Mouse (Mus musculus): ENCODE measurements around the gene Tfpi. TPM values are rescaled to one million over a fixed set of nuclear protein-coding genes. Genes with fewer than 3 reads are reported as not detected.
"Not testable (repeated sequence)": the region's sequence is repeated elsewhere in the genome, so short reads cannot be mapped to it uniquely, and the experiment has no call there.

Tfpi gene
- polyA plus RNA-seq, 1 experiment from 2014 or later, result 24.5 TPM

- no peak for ATAC-seq (ENCODE audit: insufficient read depth, low FRiP score, low TSS enrichment)
- Histone ChIP-seq H3K9ac (ENCODE audit: low read length) (no peak overlapping the region), H3K9me3 (ENCODE audit: control insufficient read depth, low read length) (no peaks in the 10 kb centered on the region; the same call in 1 of the 2 replicates), H3K4me1 (ENCODE audit: control insufficient read depth, insufficient read depth, low read length) (no peaks in the 10 kb centered on the region), H3K4me2 (ENCODE audit: low read depth) (no peak overlapping the region), H3K36me3 (ENCODE audit: control insufficient read depth, insufficient read depth, low read length) (0 out of 2 replicates have a peak, but pooled peaks cover 2% of the 10 kb centered on the region), H3K27me3 (ENCODE audit: control insufficient read depth, insufficient read depth, low read length) (no peaks in the 10 kb centered on the region), H3K27ac (ENCODE audit: low read depth, low read length) (no peak overlapping the region), H3K4me3 (ENCODE audit: low read depth, low read length) (no peak overlapping the region)
- 75% methylated on average over 2 of the region's 2 CpGs for WGBS
- DNase-seq (ENCODE audit: low spot score), result no peak
Measured at GRCm38 (mm10) chr2:84511508-84511907, 34.9 kb upstream of the Tfpi start.

DNA sequence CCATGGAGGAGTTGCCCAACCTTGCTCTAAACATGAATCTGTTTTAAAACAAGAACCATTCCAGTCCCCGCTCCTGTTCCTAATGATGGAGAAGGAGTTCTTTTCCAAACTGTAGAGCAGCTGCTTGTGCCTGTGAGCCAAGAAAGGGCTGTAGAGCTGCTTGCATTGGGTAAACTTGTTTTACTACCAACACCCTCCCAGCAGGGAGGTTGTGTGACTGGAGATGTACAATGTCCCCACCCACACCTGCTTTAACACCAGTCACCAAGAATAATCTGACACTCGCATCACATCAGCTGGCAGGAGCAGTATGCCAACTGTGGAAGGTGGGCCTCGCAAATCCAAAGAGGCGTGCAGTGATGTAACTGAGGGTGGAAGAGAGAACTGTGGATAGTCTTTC, 34.5 kb upstream of the Tfpi start:
- no peaks in the 10 kb centered on the region for H3K9me3 ChIP-seq (ENCODE audit: control insufficient read depth, low read length)
- no peak overlapping the region for H3K4me2 ChIP-seq (ENCODE audit: low read depth)
- no peak overlapping the region for H3K27ac ChIP-seq (ENCODE audit: low read depth, low read length)
- H3K36me3 ChIP-seq (ENCODE audit: control insufficient read depth, insufficient read depth, low read length), result 0 out of 2 replicates have a peak, but pooled peaks cover 2% of the 10 kb centered on the region
- H3K4me1 ChIP-seq (ENCODE audit: control insufficient read depth, insufficient read depth, low read length), result no peaks in the 10 kb centered on the region
- H3K27me3 ChIP-seq (ENCODE audit: control insufficient read depth, insufficient read depth, low read length), result no peaks in the 10 kb centered on the region
- ATAC-seq (ENCODE audit: insufficient read depth, low FRiP score, low TSS enrichment), result no peak
- 90% methylated on average over 4 of the region's 4 CpGs for WGBS
- H3K9ac ChIP-seq (ENCODE audit: low read length), result no peak overlapping the region
- no peak for DNase-seq (ENCODE audit: low spot score)
- no peak overlapping the region for H3K4me3 ChIP-seq (ENCODE audit: low read depth, low read length)

DNA sequence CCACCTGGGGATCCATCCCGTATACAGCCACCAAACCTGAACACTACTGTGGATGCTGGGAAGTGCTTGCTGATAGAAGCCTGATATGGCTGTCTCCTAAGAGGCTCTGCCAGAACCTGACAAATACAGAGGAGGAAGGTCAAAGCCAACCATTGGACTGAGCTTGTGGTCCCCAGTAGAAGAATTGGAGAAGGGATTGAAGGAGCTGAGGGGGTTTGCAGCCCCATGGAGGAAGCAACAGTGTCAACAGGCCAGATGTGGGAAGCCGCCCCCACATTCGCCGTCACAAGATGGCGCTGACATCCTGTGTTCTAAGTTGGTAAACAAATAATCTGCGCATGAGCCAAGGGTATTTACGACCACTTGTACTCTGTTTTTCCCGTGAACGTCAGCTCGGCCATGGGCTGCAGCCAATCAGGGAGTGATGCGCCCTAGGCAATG, 28.4 kb upstream of the Tfpi start:
- not testable (repeated sequence) for H3K4me2 ChIP-seq (ENCODE audit: low read depth); H3K27ac ChIP-seq (ENCODE audit: low read depth, low read length); H3K4me3 ChIP-seq (ENCODE audit: low read depth, low read length); H3K27me3 ChIP-seq (ENCODE audit: control insufficient read depth, insufficient read depth, low read length); H3K4me1 ChIP-seq (ENCODE audit: control insufficient read depth, insufficient read depth, low read length); H3K36me3 ChIP-seq (ENCODE audit: control insufficient read depth, insufficient read depth, low read length); H3K9ac ChIP-seq (ENCODE audit: low read length); H3K9me3 ChIP-seq (ENCODE audit: control insufficient read depth, low read length)
- 41% methylated on average over 5 of the region's 11 CpGs for WGBS
- peak; percentile 41; the same call in 1 of the 2 replicates for ATAC-seq (ENCODE audit: insufficient read depth, low FRiP score, low TSS enrichment)
- DNase-seq (ENCODE audit: low spot score), result peak; percentile 24

GRCm38 (mm10) chr2:84504285-84504684, 27.7 kb upstream of the Tfpi start:
- no peaks in the 10 kb centered on the region for H3K36me3 ChIP-seq (ENCODE audit: control insufficient read depth, insufficient read depth, low read length)
- DNase-seq (ENCODE audit: low spot score), result no peak
- H3K9ac ChIP-seq (ENCODE audit: low read length), result no peak overlapping the region
- no peak overlapping the region for H3K4me3 ChIP-seq (ENCODE audit: low read depth, low read length)
- no peaks in the 10 kb centered on the region for H3K27me3 ChIP-seq (ENCODE audit: control insufficient read depth, insufficient read depth, low read length)
- ATAC-seq (ENCODE audit: insufficient read depth, low FRiP score, low TSS enrichment), result no peak
- H3K9me3 ChIP-seq (ENCODE audit: control insufficient read depth, low read length), result no peaks in the 10 kb centered on the region
- H3K4me2 ChIP-seq (ENCODE audit: low read depth), result no peak overlapping the region
- H3K27ac ChIP-seq (ENCODE audit: low read depth, low read length), result no peak overlapping the region
- no peaks in the 10 kb centered on the region for H3K4me1 ChIP-seq (ENCODE audit: control insufficient read depth, insufficient read depth, low read length)
- WGBS, result 78% methylated on average over 4 of the region's 4 CpGs

DNA sequence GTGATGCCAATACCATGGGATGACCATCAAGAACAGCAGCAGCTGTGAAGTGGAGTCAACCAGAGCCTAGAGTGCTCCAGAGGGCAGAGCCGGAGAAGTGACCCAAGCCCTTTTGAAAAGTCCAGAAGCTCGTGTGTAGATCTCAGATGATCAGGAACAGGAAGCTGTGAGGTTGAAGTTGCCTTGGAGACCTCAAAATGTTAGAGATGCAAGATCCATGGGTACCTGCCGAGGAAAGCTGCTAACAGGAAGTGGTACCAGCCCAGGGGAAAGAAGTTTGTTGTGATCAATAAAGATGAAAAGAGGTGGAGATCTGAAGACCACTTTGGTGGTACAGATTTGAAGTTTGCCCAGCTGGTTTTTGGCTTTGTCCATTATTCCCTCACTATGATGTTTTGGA, 22.3 kb upstream of the Tfpi start:
- Histone ChIP-seq H3K4me3 (ENCODE audit: low read depth, low read length) (no peak overlapping the region), H3K9me3 (ENCODE audit: control insufficient read depth, low read length) (no peaks in the 10 kb centered on the region), H3K4me1 (ENCODE audit: control insufficient read depth, insufficient read depth, low read length) (no peaks in the 10 kb centered on the region), H3K9ac (ENCODE audit: low read length) (no peak overlapping the region), H3K27ac (ENCODE audit: low read depth, low read length) (no peak overlapping the region), H3K4me2 (ENCODE audit: low read depth) (no peak overlapping the region), H3K27me3 (ENCODE audit: control insufficient read depth, insufficient read depth, low read length) (no peaks in the 10 kb centered on the region), H3K36me3 (ENCODE audit: control insufficient read depth, insufficient read depth, low read length) (no peaks in the 10 kb centered on the region)
- WGBS, result 81% methylated on average over 3 of the region's 3 CpGs
- DNase-seq (ENCODE audit: low spot score) (no peak), ATAC-seq (ENCODE audit: insufficient read depth, low FRiP score, low TSS enrichment) (no peak)

DNA sequence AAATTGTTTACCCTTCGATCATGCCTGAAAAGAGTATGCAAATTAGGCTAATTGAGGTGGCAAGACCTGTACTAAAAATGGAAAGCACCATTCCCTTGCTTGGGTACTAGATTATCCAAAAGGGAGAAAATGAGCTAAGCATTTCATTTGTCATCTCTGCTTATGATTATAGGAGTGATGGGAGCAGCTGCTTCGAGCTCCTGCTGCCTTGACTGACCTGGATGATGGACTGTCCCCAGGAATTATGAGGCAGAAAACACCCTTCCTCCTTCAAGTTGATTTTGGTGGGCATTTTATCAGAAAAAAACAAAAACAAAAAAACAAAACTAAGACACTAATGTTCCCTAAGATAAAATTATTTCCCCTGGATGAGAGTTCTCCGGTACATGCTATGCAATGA, 18.5 kb upstream of the Tfpi start:
- Histone ChIP-seq H3K27ac (ENCODE audit: low read depth, low read length) (no peak overlapping the region), H3K4me1 (ENCODE audit: control insufficient read depth, insufficient read depth, low read length) (no peaks in the 10 kb centered on the region), H3K9ac (ENCODE audit: low read length) (no peak overlapping the region), H3K4me3 (ENCODE audit: low read depth, low read length) (no peak overlapping the region), H3K9me3 (ENCODE audit: control insufficient read depth, low read length) (no peaks in the 10 kb centered on the region), H3K27me3 (ENCODE audit: control insufficient read depth, insufficient read depth, low read length) (no peaks in the 10 kb centered on the region), H3K36me3 (ENCODE audit: control insufficient read depth, insufficient read depth, low read length) (no peaks in the 10 kb centered on the region), H3K4me2 (ENCODE audit: low read depth) (no peak overlapping the region)
- DNase-seq (ENCODE audit: low spot score) (no peak), ATAC-seq (ENCODE audit: insufficient read depth, low FRiP score, low TSS enrichment) (no peak)
- WGBS, result 88% methylated on average over 3 of the region's 3 CpGs

DNA sequence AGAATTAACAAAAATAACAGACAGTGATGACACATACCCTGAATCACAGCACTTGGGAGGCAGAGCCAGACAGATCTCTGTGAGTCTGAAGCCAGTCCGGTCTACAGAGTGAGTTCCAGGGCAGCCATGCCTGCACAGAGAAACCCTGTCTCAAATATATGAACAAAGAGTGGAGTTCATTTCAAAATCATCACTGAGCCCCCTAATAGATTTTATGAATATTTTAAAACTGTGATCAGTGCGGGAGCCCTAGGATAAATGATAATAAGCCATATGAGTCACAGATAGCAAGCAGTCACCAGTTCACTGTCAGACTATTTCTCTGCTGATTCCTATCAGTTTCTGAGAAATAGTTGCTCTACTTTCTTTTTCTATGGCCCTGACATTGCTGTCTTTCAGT, 17.1 kb upstream of the Tfpi start:
- Histone ChIP-seq H3K4me3 (ENCODE audit: low read depth, low read length) (no peak overlapping the region), H3K4me1 (ENCODE audit: control insufficient read depth, insufficient read depth, low read length) (no peaks in the 10 kb centered on the region), H3K27me3 (ENCODE audit: control insufficient read depth, insufficient read depth, low read length) (no peaks in the 10 kb centered on the region), H3K4me2 (ENCODE audit: low read depth) (no peak overlapping the region), H3K9me3 (ENCODE audit: control insufficient read depth, low read length) (no peaks in the 10 kb centered on the region), H3K36me3 (ENCODE audit: control insufficient read depth, insufficient read depth, low read length) (no peaks in the 10 kb centered on the region), H3K9ac (ENCODE audit: low read length) (no peak overlapping the region), H3K27ac (ENCODE audit: low read depth, low read length) (no peak overlapping the region)
- no peak for DNase-seq (ENCODE audit: low spot score)
- 94% methylated on average over 2 of the region's 2 CpGs for WGBS
- ATAC-seq (ENCODE audit: insufficient read depth, low FRiP score, low TSS enrichment), result no peak

GRCm38 (mm10) chr2:84491715-84492114, 15.1 kb upstream of the Tfpi start:
- no peaks in the 10 kb centered on the region for H3K27me3 ChIP-seq (ENCODE audit: control insufficient read depth, insufficient read depth, low read length)
- ATAC-seq (ENCODE audit: insufficient read depth, low FRiP score, low TSS enrichment) (no peak), DNase-seq (ENCODE audit: low spot score) (no peak)
- H3K9me3 ChIP-seq (ENCODE audit: control insufficient read depth, low read length), result no peaks in the 10 kb centered on the region
- no peaks in the 10 kb centered on the region for H3K4me1 ChIP-seq (ENCODE audit: control insufficient read depth, insufficient read depth, low read length)
- WGBS, result 80% methylated on average over 1 of the region's 1 CpGs
- H3K27ac ChIP-seq (ENCODE audit: low read depth, low read length), result no peak overlapping the region
- H3K4me3 ChIP-seq (ENCODE audit: low read depth, low read length), result no peak overlapping the region
- H3K9ac ChIP-seq (ENCODE audit: low read length), result no peak overlapping the region
- H3K4me2 ChIP-seq (ENCODE audit: low read depth), result no peak overlapping the region
- no peaks in the 10 kb centered on the region for H3K36me3 ChIP-seq (ENCODE audit: control insufficient read depth, insufficient read depth, low read length)

GRCm38 (mm10) chr2:84487705-84488291, 11.2 kb upstream of the Tfpi start:
- no peaks in the 10 kb centered on the region for H3K4me1 ChIP-seq (ENCODE audit: control insufficient read depth, insufficient read depth, low read length)
- H3K27me3 ChIP-seq (ENCODE audit: control insufficient read depth, insufficient read depth, low read length), result no peaks in the 10 kb centered on the region
- H3K9ac ChIP-seq (ENCODE audit: low read length), result no peak overlapping the region
- no peak for DNase-seq (ENCODE audit: low spot score)
- no peak overlapping the region for H3K27ac ChIP-seq (ENCODE audit: low read depth, low read length)
- no peak for ATAC-seq (ENCODE audit: insufficient read depth, low FRiP score, low TSS enrichment)
- H3K36me3 ChIP-seq (ENCODE audit: control insufficient read depth, insufficient read depth, low read length), result no peaks in the 10 kb centered on the region
- no peaks in the 10 kb centered on the region for H3K9me3 ChIP-seq (ENCODE audit: control insufficient read depth, low read length)
- H3K4me3 ChIP-seq (ENCODE audit: low read depth, low read length), result no peak overlapping the region
- 70% methylated on average over 9 of the region's 9 CpGs for WGBS
- H3K4me2 ChIP-seq (ENCODE audit: low read depth), result no peak overlapping the region
